Mouse (Mus musculus): ENCODE data around the gene Bex6. TPM values are rescaled to one million over a fixed set of nuclear protein-coding genes. Genes with fewer than 3 reads are reported as not detected.
"Not testable (repeated sequence)": the region's sequence is repeated elsewhere in the genome, so short reads cannot be mapped to it uniquely, and the experiment has no call there.

Bex6 gene
- polyA plus RNA-seq, 1 experiment = 1.9 TPM

DNA sequence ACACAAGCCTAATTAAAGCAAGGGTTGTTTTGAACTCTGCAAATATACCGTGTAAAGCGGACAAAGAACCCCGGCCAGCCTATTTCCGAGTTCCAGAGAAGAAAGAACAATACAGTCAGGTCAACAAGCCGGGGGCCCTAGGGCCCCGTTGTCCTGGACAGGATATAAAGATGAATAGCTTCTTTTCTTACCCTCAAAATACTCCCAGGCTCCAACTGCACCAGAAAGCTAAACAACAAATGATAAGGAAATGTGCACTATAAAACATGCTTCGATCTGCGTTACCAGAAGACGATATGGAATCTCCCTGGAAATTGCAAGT lies 21.3 kb downstream of the Bex6 start:
- no peak for TF ChIP-seq POLR2A (IDR thresholded peaks at IDR 0.05; ENCODE audit: borderline replicate concordance, low read depth, low read length)
- no peak for TF ChIP-seq CTCF (IDR thresholded peaks at IDR 0.05; ENCODE audit: low read depth, low read length)
- H3K4me3 ChIP-seq (ENCODE audit: insufficient read depth, low read length) = no peak overlapping the region
- H3K27ac ChIP-seq (ENCODE audit: insufficient read depth, low read depth, low read length) = no peak overlapping the region
- peaks cover 3% of the 10 kb centered on the region; the same call in 1 of the 2 replicates for H3K4me1 ChIP-seq (ENCODE audit: control insufficient read depth, insufficient read depth, low read length)

DNA sequence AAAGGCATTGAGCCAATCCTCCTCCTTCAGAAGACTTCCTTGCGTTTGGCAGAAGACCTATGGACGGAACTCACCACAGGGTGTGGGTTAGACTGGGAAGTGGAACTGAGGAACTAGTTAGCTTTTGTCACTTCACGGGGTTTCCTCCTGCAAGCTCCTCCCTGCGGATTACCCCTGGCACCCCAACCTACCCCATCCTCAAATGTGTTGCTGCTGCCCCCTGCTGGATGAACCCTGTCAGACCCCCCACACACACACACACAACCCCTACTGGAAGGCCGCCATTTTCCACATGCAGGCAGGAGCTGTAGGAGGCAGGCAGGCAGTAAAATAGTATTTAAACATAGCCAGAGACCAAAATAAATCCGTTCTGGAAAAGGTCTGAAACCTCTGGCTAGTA lies 23.1 kb downstream of the Bex6 start:
- TF ChIP-seq CTCF (IDR thresholded peaks at IDR 0.05; ENCODE audit: low read depth, low read length) (peak; percentile 85), POLR2A (IDR thresholded peaks at IDR 0.05; ENCODE audit: borderline replicate concordance, low read depth, low read length) (no peak)
- Histone ChIP-seq H3K27ac (ENCODE audit: insufficient read depth, low read depth, low read length) (peak overlapping the region; percentile 59), H3K4me3 (ENCODE audit: insufficient read depth, low read length) (no peak overlapping the region), H3K4me1 (ENCODE audit: control insufficient read depth, insufficient read depth, low read length) (peaks cover 3% of the 10 kb centered on the region; the same call in 1 of the 2 replicates)

DNA sequence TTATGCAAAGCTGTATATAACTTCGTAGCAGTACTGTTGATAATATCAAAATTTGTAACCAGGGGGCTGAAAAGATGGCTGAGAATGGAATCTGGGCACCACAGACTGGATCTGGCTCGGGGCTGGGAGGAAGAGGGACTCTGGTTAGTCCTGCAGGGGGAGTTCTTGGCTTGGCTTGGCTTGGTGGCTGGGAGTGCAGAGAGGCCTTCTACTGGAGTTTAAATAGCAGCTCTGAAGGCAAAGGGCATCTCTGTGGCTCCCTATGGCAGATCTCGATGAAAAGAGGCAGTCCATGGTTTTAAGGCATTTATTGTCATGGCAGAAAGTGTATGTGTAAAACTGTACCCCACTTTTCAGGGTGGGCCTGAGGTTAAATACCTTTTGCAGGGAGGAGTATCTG lies 25.3 kb downstream of the Bex6 start:
- Histone ChIP-seq H3K4me1 (ENCODE audit: control insufficient read depth, insufficient read depth, low read length) (peaks cover 3% of the 10 kb centered on the region; the same call in 1 of the 2 replicates), H3K4me3 (ENCODE audit: insufficient read depth, low read length) (no peak overlapping the region), H3K27ac (ENCODE audit: insufficient read depth, low read depth, low read length) (no peak overlapping the region)
- TF ChIP-seq CTCF (IDR thresholded peaks at IDR 0.05; ENCODE audit: low read depth, low read length) (no peak), POLR2A (IDR thresholded peaks at IDR 0.05; ENCODE audit: borderline replicate concordance, low read depth, low read length) (no peak)

DNA sequence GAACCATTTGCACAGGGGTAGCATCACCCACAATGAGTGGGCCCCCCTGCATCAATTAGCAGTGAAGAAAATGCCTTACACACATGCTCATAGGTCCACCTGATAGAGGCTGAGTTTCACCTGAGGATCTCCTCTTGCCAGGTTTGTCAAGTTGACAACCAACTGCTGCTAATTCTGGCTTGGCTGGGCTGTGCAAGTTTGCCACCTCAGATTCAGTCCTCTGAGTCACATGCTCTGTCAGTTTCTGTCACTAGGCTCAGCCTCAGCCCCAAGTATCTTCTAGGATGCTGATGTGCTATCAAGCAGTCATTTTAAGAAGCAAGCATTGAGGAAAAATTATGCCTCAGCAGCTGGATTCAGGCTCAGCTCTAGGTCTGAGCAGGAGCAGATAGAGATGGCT lies 34.5 kb downstream of the Bex6 start:
- Histone ChIP-seq H3K27ac (ENCODE audit: insufficient read depth, low read depth, low read length) (no peak overlapping the region), H3K4me1 (ENCODE audit: control insufficient read depth, insufficient read depth, low read length) (no peaks in the 10 kb centered on the region), H3K4me3 (ENCODE audit: insufficient read depth, low read length) (no peak overlapping the region)
- TF ChIP-seq POLR2A (IDR thresholded peaks at IDR 0.05; ENCODE audit: borderline replicate concordance, low read depth, low read length) (no peak), CTCF (IDR thresholded peaks at IDR 0.05; ENCODE audit: low read depth, low read length) (no peak)

DNA sequence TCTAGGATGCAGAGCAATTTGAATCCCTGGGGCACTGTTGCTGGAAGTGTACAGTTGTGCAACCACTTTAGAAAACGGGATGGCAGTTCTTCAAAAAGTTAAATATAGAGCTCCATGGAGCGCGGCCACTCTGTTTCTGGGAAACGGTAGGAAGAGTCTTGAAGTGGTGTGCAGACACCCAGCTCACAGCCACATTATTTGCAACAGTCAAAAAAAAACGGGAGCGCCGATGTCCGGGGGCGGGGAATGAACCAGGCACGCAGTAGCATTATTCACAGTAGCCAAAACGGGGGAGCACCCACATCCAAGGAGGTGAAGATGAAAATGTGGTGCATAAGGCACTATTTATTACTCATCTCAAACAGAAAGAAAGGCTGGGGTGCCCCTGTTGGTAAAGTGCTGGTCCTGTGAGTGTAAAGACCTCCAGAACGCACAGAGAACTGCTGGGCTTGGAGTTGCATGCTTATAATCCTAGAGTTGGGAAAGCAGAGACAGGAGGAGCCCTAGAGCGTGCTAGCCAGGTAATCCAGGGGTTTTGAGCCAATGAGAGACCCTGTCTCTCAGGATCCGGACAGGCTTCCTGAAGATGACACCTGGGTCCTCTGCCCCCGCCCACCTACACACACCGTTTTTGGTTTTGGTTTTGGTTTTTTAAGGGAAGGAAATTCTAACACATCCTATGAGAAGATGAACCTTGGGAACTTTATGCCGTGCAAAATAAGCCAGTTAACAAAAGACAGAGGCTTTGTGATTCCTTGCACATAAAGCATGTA lies 35.4 kb downstream of the Bex6 start:
- H3K4me1 ChIP-seq (ENCODE audit: control insufficient read depth, insufficient read depth, low read length) = no peaks in the 10 kb centered on the region
- H3K27ac ChIP-seq (ENCODE audit: insufficient read depth, low read depth, low read length) = no peak overlapping the region
- no peak overlapping the region for H3K4me3 ChIP-seq (ENCODE audit: insufficient read depth, low read length)
- TF ChIP-seq CTCF (IDR thresholded peaks at IDR 0.05; ENCODE audit: low read depth, low read length) (no peak), POLR2A (IDR thresholded peaks at IDR 0.05; ENCODE audit: borderline replicate concordance, low read depth, low read length) (no peak)

DNA sequence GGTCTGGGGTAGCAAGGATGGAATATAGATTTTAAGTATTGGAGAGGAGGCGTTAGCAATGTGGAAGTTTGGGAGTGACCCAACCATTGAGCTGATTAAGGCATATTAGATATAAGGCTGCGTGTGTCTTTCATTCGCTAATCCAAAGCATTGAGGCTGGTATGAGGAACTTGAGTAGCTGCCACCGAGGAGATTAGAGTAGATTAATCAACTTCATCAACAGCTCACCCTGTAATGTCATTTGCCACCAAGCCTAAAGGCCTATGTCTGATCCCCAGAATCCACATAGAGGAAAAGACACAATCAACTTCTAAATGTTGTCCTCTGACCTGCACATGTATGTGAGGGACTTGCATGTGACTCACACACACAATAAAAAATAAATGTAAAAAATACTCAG lies 42.2 kb downstream of the Bex6 start:
- TF ChIP-seq POLR2A (IDR thresholded peaks at IDR 0.05; ENCODE audit: borderline replicate concordance, low read depth, low read length) (no peak), CTCF (IDR thresholded peaks at IDR 0.05; ENCODE audit: low read depth, low read length) (no peak)
- H3K27ac ChIP-seq (ENCODE audit: insufficient read depth, low read depth, low read length) = no peak overlapping the region
- H3K4me1 ChIP-seq (ENCODE audit: control insufficient read depth, insufficient read depth, low read length) = peaks cover 3% of the 10 kb centered on the region
- H3K4me3 ChIP-seq (ENCODE audit: insufficient read depth, low read length) = no peak overlapping the region

DNA sequence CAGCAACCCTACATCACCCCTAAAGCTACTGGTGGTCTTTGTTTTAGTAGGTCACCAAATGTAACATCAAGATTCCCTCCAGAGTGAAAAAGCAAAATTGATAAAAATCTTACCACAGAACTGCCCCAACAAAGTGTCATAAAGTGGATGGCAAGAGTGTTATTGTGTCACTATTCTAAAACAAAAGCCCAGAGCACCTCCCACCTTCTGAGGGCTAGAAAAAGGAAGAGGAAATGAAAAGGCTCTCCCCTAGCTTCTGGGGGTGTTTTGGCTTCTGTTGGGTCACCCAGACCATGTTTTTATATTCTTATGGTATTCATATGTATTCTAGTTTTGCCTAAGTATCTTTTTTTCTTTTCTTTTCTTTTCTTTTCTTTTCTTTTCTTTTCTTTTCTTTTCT lies 42.8 kb downstream of the Bex6 start:
- Histone ChIP-seq H3K4me3 (ENCODE audit: insufficient read depth, low read length) (no peak overlapping the region), H3K4me1 (ENCODE audit: control insufficient read depth, insufficient read depth, low read length) (peaks cover 3% of the 10 kb centered on the region), H3K27ac (ENCODE audit: insufficient read depth, low read depth, low read length) (no peak overlapping the region)
- no peak for TF ChIP-seq POLR2A (IDR thresholded peaks at IDR 0.05; ENCODE audit: borderline replicate concordance, low read depth, low read length)
- TF ChIP-seq CTCF (IDR thresholded peaks at IDR 0.05; ENCODE audit: low read depth, low read length) = no peak

DNA sequence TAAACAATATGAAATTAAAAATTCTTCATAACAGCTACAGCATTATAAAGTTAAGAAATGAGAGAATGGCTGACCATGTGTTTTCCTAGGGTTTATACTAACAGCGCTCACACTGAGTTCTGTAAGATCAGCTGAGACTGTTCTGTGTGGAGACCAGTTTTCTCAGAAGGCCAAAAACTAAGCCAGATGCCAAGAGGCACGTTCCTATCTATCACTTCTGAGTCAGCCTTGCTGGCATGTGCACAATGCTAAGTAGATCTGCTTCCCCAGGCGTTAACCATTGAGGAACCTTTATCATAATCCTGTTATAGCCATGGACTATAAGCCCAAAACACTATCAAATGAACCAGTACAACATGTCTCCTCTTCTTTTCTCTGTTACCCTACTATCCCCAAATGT lies 52.4 kb downstream of the Bex6 start:
- not testable (repeated sequence) for H3K27ac ChIP-seq (ENCODE audit: insufficient read depth, low read depth, low read length); H3K4me1 ChIP-seq (ENCODE audit: control insufficient read depth, insufficient read depth, low read length); H3K4me3 ChIP-seq (ENCODE audit: insufficient read depth, low read length)

Other genes starting within 250 kb of the Bex6 start
- 12.2 and 12.6 TPM in 2 replicates for gene Pigz, start 246.0 kb upstream of the Bex6 start, polyA plus RNA-seq (2012; ENCODE audit: insufficient read depth, insufficient read length, missing spikeins)
- gene 0610012G03Rik, start 231.3 kb upstream of the Bex6 start, polyA plus RNA-seq (2012; ENCODE audit: insufficient read depth, insufficient read length, missing spikeins) = 49.1 and 52.0 TPM in 2 replicates
- 52.3 and 64.4 TPM in 2 replicates for gene Ncbp2, start 231.3 kb upstream of the Bex6 start, polyA plus RNA-seq (2012; ENCODE audit: insufficient read depth, insufficient read length, missing spikeins)
- gene Senp5, start 176.5 kb upstream of the Bex6 start, polyA plus RNA-seq (2012; ENCODE audit: insufficient read depth, insufficient read length, missing spikeins) = 13.6 and 14.4 TPM in 2 replicates
- 58.8 and 63.0 TPM in 2 replicates for gene Pak2, start 100.5 kb upstream of the Bex6 start, polyA plus RNA-seq (2012; ENCODE audit: insufficient read depth, insufficient read length, missing spikeins)
- gene Pigx, start 80.1 kb upstream of the Bex6 start, polyA plus RNA-seq (2012; ENCODE audit: insufficient read depth, insufficient read length, missing spikeins) = 39.1 and 49.3 TPM in 2 replicates
- gene Cep19, start 80.0 kb upstream of the Bex6 start, polyA plus RNA-seq (2012; ENCODE audit: insufficient read depth, insufficient read length, missing spikeins) = 10.9 and 12.2 TPM in 2 replicates
- 227 and 230 TPM in 2 replicates for gene Nrros, start 14.2 kb upstream of the Bex6 start, polyA plus RNA-seq (2012; ENCODE audit: insufficient read depth, insufficient read length, missing spikeins)
- gene Fbxo45, start 67.3 kb downstream of the Bex6 start, polyA plus RNA-seq (2012; ENCODE audit: insufficient read depth, insufficient read length, missing spikeins) = 8.5 and 8.6 TPM in 2 replicates
- 18.0 and 20.3 TPM in 2 replicates for gene Wdr53, start 67.4 kb downstream of the Bex6 start, polyA plus RNA-seq (2012; ENCODE audit: insufficient read depth, insufficient read length, missing spikeins)
- not detected in 2 replicates for gene Smco1, start 91.6 kb downstream of the Bex6 start, polyA plus RNA-seq (2012; ENCODE audit: insufficient read depth, insufficient read length, missing spikeins)
- gene Rnf168, start 97.6 kb downstream of the Bex6 start, polyA plus RNA-seq (2012; ENCODE audit: insufficient read depth, insufficient read length, missing spikeins) = 10.5 and 11.2 TPM in 2 replicates
- gene Ubxn7, start 152.4 kb downstream of the Bex6 start, polyA plus RNA-seq (2012; ENCODE audit: insufficient read depth, insufficient read length, missing spikeins) = 17.9 and 19.6 TPM in 2 replicates
- gene Tm4sf19, start 220.7 kb downstream of the Bex6 start, polyA plus RNA-seq (2012; ENCODE audit: insufficient read depth, insufficient read length, missing spikeins) = 3.0 and 4.4 TPM in 2 replicates
- 43.8 and 47.9 TPM in 2 replicates for gene Tctex1d2, start 239.9 kb downstream of the Bex6 start, polyA plus RNA-seq (2012; ENCODE audit: insufficient read depth, insufficient read length, missing spikeins)

Data from bone marrow macrophage, adult 2 months (primary cell).